In genomic region chr2:34530042-34530441, GRCm38 (mm10) we compare ENCODE assay signal across 9 mouse cellular contexts.
DNase-seq lines count a peak whose midpoint lies in the region; ATAC-seq lines count a peak whose summit lies in the region.
"Had no signal": no experiment of that assay in that cellular context is flagged by ENCODE, and none has a peak within 500 bp of the region (broad histone marks: within the 10 kb centered on the region; RNA-seq: fewer than 3 reads in every experiment).

No protein-coding gene starts in this region.

- intact Hi-C loops in heart, postnatal 10 days (cut with DNase I): no loop called here

- H3K9me3 ChIP-seq in embryonic facial prominence, embryonic 14.5 days (ENCODE audit: control insufficient read depth, low read length): no peaks in the 10 kb centered on the region
- H3K9me3 ChIP-seq: limb, embryonic 15.5 days had no signal

- H3K27me3 ChIP-seq in embryonic facial prominence, embryonic 14.5 days (replicated peaks; ENCODE audit: control insufficient read depth, insufficient read depth, low read length): no peaks in the 10 kb centered on the region
- H3K27me3 ChIP-seq: limb, embryonic 15.5 days had no signal

- no peak for ATAC-seq in embryonic facial prominence, embryonic 14.5 days (ENCODE audit: low read depth)

- no peak overlapping the region for H3K9ac ChIP-seq in embryonic facial prominence, embryonic 14.5 days (ENCODE audit: low read depth, low read length)
- H3K9ac ChIP-seq: limb, embryonic 15.5 days had no signal

- H3K4me3 ChIP-seq in embryonic facial prominence, embryonic 14.5 days (ENCODE audit: low read depth, low read length): no peak overlapping the region
- H3K4me3 ChIP-seq: limb, embryonic 15.5 days had no signal

- no peak overlapping the region for H3K4me2 ChIP-seq in embryonic facial prominence, embryonic 14.5 days (ENCODE audit: low read depth, low read length)
- H3K4me2 ChIP-seq: limb, embryonic 15.5 days had no signal

- peak; percentile 32 for DNase-seq in heart, postnatal 4 days
- DNase-seq in heart, postnatal 10 days: no peak
- DNase-seq in 416B (ENCODE audit: low read depth): peak; percentile 46
- peak; percentile 71 for DNase-seq in adrenal gland, adult 8-10 months
- peak; percentile 32 for DNase-seq in embryonic facial prominence, embryonic 14.5 days (ENCODE audit: low spot score)
- no peak for DNase-seq in Muller cell, postnatal 12 days (ENCODE audit: inconsistent ontology term)
- no peak for DNase-seq in frontal cortex, postnatal 25 days (ENCODE audit: low spot score in 2 of 2)
- DNase-seq in kidney, adult 9 months: no peak

- 63% methylated on average over 2 of the region's 3 CpGs for WGBS in embryonic facial prominence, embryonic 14.5 days

- no peaks in the 10 kb centered on the region; the same call in 1 of the 2 replicates for H3K36me3 ChIP-seq in embryonic facial prominence, embryonic 14.5 days (ENCODE audit: control insufficient read depth, insufficient read depth, low read length)
- H3K36me3 ChIP-seq: limb, embryonic 15.5 days had no signal

- peaks cover 56% of the 10 kb centered on the region for H3K4me1 ChIP-seq in embryonic facial prominence, embryonic 14.5 days (ENCODE audit: control insufficient read depth, insufficient read depth, low read length)

- H3K27ac ChIP-seq in embryonic facial prominence, embryonic 14.5 days (replicated peaks; ENCODE audit: low read depth, low read length): no peak overlapping the region
- H3K27ac ChIP-seq: limb, embryonic 15.5 days had no signal

Comparison
In these comparisons a context has a peak if more than half of its experiments do, and no peak if none do; other contexts are left out.
1. DNase-seq: peak in heart, postnatal 4 days (single experiment), 416B (single experiment), adrenal gland, adult 8-10 months (single experiment) and embryonic facial prominence, embryonic 14.5 days (single experiment); none in heart, postnatal 10 days (0 of 2), Muller cell, postnatal 12 days (single experiment), frontal cortex, postnatal 25 days (0 of 2) and kidney, adult 9 months (single experiment).